Mouse (Mus musculus) lung, postnatal 0 days (tissue): ENCODE results near the gene Syngap1.
A peak's percentile ranks its signal among the peaks of the same experiment; 100 is the strongest.

ENCODE experiments used
- CTCF ChIP-seq: IDR thresholded peaks from 2 replicates; pipeline ENCODE4 v1.5.1; 2016; ENCODE audit warnings: antibody characterized with exemption, mild to moderate bottlenecking
- EP300 ChIP-seq: IDR thresholded peaks from 2 replicates; pipeline ENCODE4 v1.6.1; 2016; ENCODE audit warnings: antibody characterized with exemption, mild to moderate bottlenecking, control low read depth

DNA sequence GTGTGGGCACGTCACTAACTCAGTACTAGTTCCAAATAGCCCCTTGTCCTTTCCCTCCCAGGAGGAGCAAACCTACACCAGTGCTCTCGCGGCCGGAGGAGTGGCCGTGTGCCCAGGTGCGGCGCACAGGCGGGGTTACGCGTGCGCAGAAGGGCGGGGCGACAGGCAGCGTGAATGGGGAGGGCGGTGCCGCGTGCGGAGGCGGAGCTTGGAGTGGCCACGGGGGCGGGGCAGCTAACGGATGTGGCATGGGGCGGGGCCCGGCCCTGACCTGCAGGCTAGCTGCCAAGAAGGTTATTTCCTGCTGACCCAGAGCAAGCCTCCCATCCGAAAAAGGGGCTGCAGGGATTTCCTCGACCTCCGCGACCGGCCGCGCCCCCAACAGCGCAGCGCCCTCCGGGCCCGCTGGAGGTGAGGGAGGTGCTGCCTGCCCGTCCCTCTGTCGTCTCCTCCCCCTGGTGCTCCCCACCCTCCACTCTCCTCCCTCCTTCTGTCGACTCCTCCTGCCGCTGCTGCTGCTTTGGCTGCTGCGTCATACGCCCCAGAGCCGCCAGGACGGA, 8.1 kb upstream of the Syngap1 start, which contains the start of gene Phf1:
- TF ChIP-seq CTCF (peak; percentile 14; the same call in 1 of the 2 replicates), EP300 (no peak)
